Mouse (Mus musculus) right cerebral cortex, adult 18-20 months (tissue): Measurements from ENCODE around the gene Polr2b.
A peak's percentile ranks its signal among the peaks of the same experiment; 100 is the strongest.

Source experiments
- DNase-seq: peaks from one replicate; pipeline ENCODE4 v3.0.0; 2022; ENCODE audit warnings: mixed read lengths

The Polr2b gene

GRCm38 (mm10) chr5:77309924-77310772 is at the start of gene Polr2b, which contains the start of gene Noa1:
Gene Polr2b, plus strand, starts transcription at chr5:77310147.
Gene Noa1, minus strand, starts transcription at chr5:77310084.
- peak; percentile 98 for DNase-seq

DNA sequence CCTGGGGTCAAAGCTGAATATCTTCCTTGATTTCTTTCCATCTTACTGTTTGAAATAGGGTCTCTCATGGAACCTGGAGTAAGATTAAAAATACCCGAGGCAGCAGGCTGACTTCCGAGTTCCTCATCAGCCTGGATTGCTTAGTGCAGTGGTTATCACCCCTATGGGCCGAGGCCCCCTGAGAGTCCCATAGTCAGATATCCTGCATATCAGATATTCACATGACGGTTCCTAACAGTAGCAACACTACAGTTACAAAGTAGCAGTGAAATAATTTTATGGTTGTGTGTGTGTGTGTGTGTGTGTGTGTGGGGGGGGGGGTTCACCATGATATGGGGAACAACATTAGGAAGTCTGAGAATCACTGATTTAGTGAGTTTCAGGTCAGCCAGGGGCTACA is 48.8 kb upstream of the Polr2b start:
- no peak for DNase-seq

DNA sequence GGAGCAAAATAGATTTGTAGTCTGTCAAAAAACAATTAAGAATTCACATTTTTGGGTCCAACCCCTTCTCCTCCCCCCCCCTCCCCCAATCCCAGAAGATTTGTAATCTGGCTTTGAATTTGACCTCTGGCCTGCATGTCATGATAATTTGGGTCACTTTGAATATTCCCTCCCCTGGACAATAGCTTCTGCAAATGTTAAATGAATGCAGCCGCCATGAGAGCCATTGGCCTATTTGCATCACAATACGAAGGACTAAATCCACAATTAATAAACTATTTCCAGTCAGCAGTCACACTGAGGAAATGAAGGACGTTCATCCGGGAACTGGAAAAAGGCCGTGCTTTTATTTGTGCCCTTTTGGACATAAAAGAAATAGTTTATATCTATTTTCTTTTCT is 47.8 kb upstream of the Polr2b start:
- DNase-seq = no peak

DNA sequence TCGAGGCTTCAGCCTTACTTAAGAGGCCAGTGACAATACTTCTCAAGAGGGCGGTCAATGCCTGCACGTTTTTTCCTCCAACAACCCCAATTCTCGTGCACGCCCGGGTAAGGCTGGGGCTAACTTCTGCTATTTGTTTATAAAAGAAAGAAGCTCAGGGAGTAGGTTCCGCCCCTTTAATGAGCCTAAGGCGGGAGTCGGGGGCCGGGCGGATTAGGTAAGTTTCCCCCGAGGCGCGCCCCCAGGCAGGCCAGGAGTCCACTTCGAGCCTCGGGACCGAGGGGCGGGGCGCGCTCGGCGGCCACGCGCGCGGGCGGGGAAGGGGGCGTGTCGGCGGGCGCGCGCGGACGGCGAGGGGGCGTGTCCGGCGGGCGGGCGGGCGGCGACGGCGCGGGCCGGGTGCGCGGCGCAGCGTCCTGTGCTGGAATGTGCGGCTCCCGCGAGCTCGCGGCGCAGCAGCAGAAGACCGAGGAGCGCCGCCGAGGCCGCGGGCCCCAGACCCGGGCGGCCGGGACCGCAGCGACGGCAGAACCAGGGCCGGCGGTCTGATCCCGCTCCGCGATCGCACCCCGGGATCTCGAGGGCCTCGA is 44.8 kb upstream of the Polr2b start, which contains the start of gene Rest:
Gene Rest (plus strand): TSS at position 411 of the 590 bp plus-strand sequence.
- DNase-seq = peak; percentile 34

DNA sequence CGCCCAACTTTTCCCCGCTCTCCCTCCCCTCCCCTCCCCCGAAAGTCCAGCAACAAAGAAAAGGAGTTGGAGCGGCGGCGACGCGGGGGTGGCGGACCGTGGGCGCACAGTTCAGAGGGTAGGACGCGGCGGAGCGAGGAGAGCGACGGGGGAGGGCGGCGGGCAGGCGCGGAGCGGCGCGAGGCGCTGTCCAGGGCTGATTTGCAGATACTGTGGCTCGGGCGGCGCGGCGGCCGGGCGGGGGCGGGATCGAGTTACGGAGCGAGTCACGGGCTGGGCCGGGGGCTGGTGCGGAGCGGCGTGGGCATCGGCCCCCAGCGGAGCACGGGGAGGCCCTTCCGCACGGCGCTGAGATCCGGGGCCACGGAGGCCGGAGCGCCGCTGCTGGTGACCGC is 44.3 kb upstream of the Polr2b start:
- peak; percentile 45 for DNase-seq

GRCm38 (mm10) chr5:77266066-77266885 is 43.7 kb upstream of the Polr2b start:
- peak; percentile 24 for DNase-seq

DNA sequence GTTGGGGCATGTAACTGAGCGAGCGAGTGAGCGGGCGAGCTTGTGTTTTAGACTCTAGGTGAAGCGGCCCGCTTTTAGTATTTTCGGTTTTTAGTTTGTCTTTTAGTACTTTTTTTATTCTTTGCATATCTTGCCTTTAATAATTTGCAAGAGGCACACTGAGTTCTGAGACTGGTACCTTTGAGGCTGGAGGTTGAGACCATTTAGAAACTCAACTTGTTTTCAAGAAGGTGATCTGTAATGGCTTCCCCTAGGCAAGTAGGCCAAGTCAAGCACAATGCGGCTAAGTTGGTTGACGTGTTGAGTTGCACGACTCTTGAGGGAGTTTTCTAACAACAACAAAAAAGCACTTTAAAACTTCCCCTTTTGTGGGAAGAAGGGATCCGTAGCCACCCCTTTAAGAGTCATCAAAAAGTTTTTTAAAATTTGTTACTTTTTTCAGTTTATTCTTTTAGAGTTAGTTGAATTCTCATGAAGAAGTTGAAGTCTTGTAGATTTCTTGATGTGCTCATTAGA is 43.0 kb upstream of the Polr2b start:
- no peak for DNase-seq

DNA sequence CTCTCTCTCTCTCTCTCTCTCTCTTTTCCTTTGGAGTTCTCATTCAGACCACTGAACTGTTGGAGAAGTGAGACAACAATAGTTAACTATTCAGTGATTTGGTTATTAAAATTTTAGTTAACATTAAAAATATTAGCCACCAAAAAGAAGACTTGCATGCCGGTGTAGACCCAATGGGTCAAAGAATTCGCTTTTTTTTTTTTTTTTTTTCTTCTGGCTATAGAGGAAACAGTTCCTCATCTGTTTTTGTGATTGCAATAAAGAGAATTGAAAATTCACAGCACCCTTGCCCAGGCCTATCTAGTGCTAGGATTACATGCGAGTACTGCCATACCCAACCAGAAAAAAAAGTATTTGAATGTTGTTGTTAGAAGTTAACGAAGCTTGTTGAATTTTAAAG is 42.5 kb upstream of the Polr2b start:
- no peak for DNase-seq

GRCm38 (mm10) chr5:77267957-77268624 is 41.9 kb upstream of the Polr2b start:
- DNase-seq = no peak

DNA sequence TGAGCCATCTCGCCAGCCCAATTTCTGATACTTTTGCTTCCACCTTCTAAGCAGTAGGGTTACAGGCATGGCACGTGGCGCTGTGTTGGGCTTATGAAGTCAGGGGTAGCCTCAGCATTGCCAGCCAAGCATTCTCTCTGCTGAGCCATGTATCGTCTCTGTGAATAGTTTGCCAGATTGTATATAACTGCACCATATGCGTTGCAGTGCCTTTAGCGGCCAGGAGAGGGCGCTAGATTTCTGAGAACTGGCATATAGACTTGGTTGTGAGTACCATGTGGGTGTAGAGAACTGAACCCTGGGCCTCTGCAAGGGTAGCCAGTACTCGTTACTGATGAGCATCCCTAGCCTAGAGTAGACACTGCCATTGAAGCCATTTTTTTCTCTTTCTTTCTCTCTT is 40.5 kb upstream of the Polr2b start:
- no peak for DNase-seq

DNA sequence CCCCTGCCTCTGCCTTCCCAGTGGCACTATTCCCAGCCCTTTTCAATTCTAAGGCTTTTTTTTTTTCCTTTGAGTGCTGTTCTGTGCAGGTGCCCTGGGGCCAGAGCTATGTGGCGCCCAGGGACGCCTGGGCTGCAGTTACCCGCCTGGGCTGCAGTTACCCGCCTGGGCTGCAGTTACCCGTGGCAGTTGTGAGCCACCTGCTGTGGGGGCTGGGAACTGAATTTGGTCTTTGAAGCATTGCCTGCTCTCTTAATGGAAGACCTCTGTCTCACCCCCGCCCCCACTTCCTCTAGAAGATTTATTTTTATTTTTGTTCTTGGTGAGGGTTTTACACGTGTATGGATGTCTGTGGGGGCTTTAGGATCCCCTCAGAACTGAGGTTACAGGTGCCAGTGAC is 36.8 kb upstream of the Polr2b start:
- no peak for DNase-seq

DNA sequence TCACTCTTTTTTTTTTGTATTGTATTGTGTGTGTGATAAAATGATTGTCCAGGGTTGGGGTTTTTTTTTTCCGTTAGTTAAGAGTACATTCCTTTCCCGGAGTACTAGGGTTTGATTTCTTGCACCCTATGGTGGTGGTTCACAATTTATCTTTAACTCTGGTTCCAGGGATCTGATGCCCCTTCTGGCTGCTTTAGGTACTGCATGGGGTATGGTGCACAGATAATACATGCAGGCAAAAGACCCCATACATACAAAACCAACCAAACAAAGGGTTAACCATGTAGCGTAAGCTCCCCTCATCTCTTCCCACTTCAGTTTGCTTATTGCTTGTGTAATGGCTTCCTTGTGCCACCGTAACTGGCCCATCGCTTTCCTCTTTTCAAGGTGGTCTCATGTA is 34.0 kb upstream of the Polr2b start:
- no peak for DNase-seq

- DNase-seq = no peak
Measured at GRCm38 (mm10) chr5:77277204-77277603, 32.7 kb upstream of the Polr2b start.

DNA sequence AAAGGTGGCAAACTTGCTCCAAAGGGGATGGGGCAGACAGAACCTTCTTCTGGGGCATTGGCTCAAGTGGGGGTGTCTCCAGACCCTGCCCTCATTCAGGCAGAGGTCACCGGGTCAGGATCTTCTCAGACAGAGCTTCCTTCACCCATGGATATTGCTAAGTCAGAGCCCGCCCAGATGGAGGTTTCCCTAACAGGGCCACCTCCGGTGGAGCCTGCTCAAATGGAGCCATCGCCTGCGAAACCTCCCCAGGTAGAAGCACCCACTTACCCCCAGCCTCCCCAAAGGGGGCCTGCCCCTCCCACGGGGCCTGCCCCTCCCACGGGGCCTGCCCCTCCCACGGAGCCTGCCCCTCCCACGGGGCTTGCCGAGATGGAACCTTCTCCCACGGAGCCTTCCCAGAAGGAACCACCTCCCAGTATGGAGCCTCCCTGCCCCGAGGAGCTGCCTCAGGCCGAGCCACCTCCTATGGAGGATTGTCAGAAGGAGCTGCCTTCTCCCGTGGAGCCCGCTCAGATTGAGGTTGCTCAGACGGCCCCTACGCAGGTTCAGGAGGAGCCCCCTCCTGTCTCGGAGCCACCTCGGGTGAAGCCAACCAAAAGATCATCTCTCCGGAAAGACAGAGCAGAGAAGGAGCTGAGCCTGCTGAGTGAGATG is 28.3 kb upstream of the Polr2b start:
- no peak for DNase-seq

DNA sequence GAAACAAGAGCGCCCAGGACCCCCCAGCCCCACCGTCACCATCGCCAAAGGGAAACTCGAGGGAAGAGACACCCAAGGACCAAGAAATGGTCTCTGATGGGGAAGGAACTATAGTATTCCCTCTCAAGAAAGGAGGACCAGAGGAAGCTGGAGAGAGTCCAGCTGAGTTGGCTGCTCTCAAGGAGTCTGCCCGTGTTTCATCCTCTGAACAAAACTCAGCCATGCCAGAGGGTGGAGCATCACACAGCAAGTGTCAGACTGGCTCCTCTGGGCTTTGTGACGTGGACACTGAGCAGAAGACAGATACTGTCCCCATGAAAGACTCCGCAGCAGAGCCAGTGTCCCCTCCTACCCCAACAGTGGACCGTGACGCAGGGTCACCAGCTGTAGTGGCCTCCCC is 27.7 kb upstream of the Polr2b start:
- DNase-seq = no peak

GRCm38 (mm10) chr5:77285685-77286084 is 24.3 kb upstream of the Polr2b start:
- DNase-seq = no peak

GRCm38 (mm10) chr5:77286904-77287303 is 23.0 kb upstream of the Polr2b start:
- DNase-seq = no peak

DNA sequence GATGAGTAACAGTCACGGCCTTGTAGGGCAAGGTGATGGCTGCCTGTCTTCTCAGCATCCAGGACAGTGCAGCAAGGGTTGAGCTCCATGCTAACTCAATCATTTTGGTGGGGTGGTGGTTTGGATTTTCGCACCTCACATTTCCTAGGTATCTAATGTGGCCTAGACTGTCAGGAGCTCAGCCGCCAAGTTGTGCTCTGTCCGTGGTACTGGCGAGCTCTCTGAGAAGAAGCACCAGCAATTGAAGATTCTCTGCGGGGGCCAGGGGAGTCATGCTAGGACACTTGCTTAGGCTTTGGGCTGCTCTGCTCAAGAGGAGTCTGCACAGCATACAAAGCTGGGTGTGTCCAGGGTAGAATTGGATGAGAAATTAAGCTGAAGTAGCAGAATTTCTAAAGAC is 22.0 kb upstream of the Polr2b start:
- no peak for DNase-seq

GRCm38 (mm10) chr5:77289686-77290085 is 20.3 kb upstream of the Polr2b start:
- DNase-seq = no peak

DNA sequence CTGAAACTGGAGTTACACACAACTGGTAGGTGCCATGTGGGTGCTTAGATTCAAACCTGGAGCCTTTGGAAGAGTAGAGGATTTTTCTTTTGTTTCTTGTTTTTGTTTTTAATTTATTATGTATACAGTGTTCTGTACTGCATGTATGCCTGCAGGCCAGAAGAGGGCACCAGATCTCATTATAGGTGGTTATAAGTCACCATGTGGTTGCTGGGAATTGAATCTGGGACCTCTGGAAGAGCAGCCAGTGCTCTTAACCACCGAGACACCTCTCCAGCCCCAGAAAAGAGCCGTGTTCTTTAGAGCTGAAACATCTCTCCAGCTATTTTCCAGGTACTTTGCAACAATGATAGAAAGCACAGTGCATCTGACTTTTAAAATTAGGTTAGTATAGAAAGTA is 19.3 kb upstream of the Polr2b start:
- no peak for DNase-seq

DNA sequence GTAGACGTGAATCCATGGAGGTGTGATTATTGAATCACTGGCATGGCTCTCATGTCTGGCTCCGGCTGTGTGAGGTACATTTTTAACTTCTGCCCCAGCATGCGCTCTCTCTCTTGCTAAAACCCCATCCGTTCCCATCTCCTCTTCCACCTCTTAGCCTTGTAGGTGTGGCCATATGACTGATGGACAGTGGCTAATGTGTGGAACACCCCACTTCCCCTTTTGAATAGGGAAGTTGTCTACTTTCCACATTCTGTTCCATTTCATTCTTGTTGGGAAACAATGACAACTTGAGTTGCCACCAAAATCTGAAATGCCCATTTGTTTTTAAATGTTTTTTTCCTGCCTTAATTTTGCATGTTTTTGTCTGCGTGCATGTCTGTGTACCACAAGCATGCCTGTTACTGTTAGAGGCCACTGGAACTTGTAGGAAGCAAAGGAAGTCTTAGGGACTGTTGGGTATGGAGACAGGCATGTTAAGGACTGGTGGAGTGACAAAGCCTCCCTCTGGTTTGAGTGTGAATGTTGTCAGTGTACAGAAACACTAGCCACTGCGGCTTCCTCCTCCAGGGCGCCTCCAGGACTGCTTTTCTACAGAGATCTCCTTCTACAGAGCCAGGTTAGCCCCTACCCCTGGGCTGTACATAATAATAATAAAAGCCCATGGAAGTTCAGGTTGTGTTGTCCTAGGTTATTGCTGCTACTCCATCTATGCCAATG is 17.0 kb upstream of the Polr2b start:
- DNase-seq = no peak
